Mouse (Mus musculus): ENCODE measurements at regions not wholly inside any gene's neighbourhood (a gene's known extent, or its start where the extent isn't known, plus 50 kb on each side); places are given as distances from the start of the nearest gene placed in this dataset.

DNA sequence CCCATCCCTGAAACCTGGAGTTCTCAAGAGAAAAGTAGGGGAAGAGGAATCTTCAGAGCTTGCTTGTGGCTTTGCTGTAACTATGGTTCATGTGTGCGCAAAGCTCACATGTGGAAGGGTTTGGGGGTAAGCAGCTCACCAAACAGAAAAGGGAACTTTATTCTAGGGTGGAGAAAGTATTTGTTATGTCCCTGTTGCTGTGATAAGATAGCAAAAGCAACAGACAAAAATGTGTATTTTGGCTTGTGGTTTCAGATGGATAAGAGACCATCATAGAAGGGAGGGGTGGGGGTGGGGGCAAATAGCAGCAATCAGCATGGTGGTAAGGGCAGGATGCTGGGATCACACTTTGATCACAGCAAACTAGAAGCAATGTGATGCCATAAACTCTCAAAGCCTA is 601.3 kb upstream of the Fam160b2 start:
- Histone ChIP-seq H3K36me3 (ENCODE audit: control insufficient read depth, insufficient read depth, low read length, poor library complexity, severe bottlenecking) (no peaks in the 10 kb centered on the region), H3K27me3 (ENCODE audit: control insufficient read depth, insufficient read depth, low read length, poor library complexity, severe bottlenecking) (no peaks in the 10 kb centered on the region; the same call in 1 of the 2 replicates), H3K4me1 (ENCODE audit: control insufficient read depth, insufficient read depth, low read length) (no peaks in the 10 kb centered on the region), H3K9ac (ENCODE audit: low read depth, poor library complexity, severe bottlenecking) (no peak overlapping the region), H3K27ac (ENCODE audit: insufficient read depth, low read length) (no peak overlapping the region), H3K9me3 (replicated peaks; ENCODE audit: control insufficient read depth, insufficient read depth, low read length, poor library complexity, severe bottlenecking) (no peaks in the 10 kb centered on the region), H3K4me3 (ENCODE audit: low read depth, low read length) (no peak overlapping the region)
- TF ChIP-seq CTCF (IDR thresholded peaks at IDR 0.05; ENCODE audit: low read depth, low read length), result no peak
- no peak for TF ChIP-seq EP300 (IDR thresholded peaks at IDR 0.05; ENCODE audit: insufficient read depth, low read depth, low read length)
- no peak for TF ChIP-seq POLR2A (IDR thresholded peaks at IDR 0.05; ENCODE audit: insufficient read depth, low read length)

DNA sequence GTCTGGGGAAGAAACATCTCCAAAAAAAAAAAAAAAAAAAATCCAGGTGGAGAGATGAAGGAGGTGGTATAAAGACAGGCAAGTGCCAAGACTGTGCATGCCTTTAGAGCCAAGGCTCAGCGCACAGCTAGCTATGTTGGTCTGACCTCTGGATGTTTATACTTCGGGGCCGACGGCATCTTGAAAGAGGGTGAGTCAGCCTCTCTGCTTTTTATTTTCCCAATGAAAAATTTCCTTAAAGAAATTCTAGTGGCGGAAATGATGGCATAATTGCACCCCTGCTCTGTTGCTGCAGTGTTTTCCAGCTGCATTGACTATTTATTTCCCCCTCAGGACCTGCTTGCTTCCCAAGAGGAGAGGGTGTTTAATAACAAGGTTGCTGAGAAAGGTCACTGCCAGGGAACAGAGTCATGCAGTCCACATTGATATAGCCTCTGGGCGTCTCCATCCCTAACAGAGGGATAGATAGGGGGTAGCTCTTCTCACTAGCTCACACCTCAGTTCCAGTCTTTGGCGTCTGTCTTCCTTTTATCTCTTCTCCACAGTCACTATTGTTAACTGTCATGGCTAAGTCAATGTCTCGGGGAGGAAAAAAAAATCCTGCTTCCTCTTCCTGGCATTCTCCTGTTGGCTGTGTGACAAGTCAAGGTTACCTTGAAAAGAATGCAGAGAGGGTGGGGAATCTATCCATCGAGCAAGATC is 599.7 kb upstream of the Fam160b2 start:
- Histone ChIP-seq H3K9ac (ENCODE audit: low read depth, poor library complexity, severe bottlenecking) (no peak overlapping the region), H3K36me3 (ENCODE audit: control insufficient read depth, insufficient read depth, low read length, poor library complexity, severe bottlenecking) (no peaks in the 10 kb centered on the region), H3K4me3 (ENCODE audit: low read depth, low read length) (no peak overlapping the region), H3K27me3 (ENCODE audit: control insufficient read depth, insufficient read depth, low read length, poor library complexity, severe bottlenecking) (no peaks in the 10 kb centered on the region; the same call in 1 of the 2 replicates), H3K27ac (ENCODE audit: insufficient read depth, low read length) (no peak overlapping the region), H3K4me1 (ENCODE audit: control insufficient read depth, insufficient read depth, low read length) (no peaks in the 10 kb centered on the region), H3K9me3 (replicated peaks; ENCODE audit: control insufficient read depth, insufficient read depth, low read length, poor library complexity, severe bottlenecking) (no peaks in the 10 kb centered on the region)
- no peak for TF ChIP-seq EP300 (IDR thresholded peaks at IDR 0.05; ENCODE audit: insufficient read depth, low read depth, low read length)
- no peak for TF ChIP-seq CTCF (IDR thresholded peaks at IDR 0.05; ENCODE audit: low read depth, low read length)
- no peak for TF ChIP-seq POLR2A (IDR thresholded peaks at IDR 0.05; ENCODE audit: insufficient read depth, low read length)

DNA sequence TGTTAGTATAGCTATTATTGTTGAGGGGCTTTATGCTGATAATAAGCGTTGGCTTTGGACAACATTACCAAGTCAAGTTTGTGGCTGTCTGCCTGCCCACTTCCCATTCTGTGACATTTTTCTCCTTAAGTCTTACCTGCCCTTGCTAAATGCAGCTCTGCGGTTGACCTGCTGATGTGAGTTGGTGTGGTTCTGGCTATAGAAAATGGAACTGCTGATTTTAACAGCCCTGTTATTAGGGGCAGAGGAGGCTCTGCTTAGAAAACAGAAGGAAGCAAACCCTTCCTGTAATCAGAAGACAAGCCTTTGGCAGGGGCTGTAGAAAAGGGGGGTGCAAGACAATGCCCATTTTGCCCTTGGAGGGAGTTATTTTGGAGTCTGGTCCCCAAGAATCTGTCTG is 594.6 kb upstream of the Fam160b2 start:
- Histone ChIP-seq H3K27ac (ENCODE audit: insufficient read depth, low read length) (no peak overlapping the region), H3K4me1 (ENCODE audit: control insufficient read depth, insufficient read depth, low read length) (no peaks in the 10 kb centered on the region), H3K4me3 (ENCODE audit: low read depth, low read length) (no peak overlapping the region), H3K36me3 (ENCODE audit: control insufficient read depth, insufficient read depth, low read length, poor library complexity, severe bottlenecking) (no peaks in the 10 kb centered on the region), H3K27me3 (ENCODE audit: control insufficient read depth, insufficient read depth, low read length, poor library complexity, severe bottlenecking) (no peaks in the 10 kb centered on the region; the same call in 1 of the 2 replicates), H3K9me3 (replicated peaks; ENCODE audit: control insufficient read depth, insufficient read depth, low read length, poor library complexity, severe bottlenecking) (no peaks in the 10 kb centered on the region), H3K9ac (ENCODE audit: low read depth, poor library complexity, severe bottlenecking) (no peak overlapping the region)
- no peak for TF ChIP-seq CTCF (IDR thresholded peaks at IDR 0.05; ENCODE audit: low read depth, low read length)
- TF ChIP-seq POLR2A (IDR thresholded peaks at IDR 0.05; ENCODE audit: insufficient read depth, low read length), result no peak
- TF ChIP-seq EP300 (IDR thresholded peaks at IDR 0.05; ENCODE audit: insufficient read depth, low read depth, low read length), result no peak

DNA sequence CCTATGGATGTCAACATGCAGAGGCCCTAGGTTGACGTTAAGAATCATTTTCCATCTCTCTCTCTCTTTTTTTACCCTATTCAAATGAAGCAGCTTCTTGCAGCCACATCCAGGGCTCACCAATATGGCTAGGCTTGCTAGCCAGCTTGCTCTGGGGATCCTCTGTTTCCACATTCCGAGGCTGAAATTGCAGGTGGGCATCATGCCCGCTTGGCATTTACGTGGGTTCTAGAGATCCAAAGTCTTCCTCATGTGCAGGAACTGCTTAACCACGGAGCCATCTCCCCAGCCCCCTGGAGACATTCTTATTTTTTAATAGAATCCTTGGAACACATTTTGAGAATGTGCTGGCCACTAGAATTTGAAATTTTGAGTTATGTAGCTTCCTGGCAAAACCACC is 592.9 kb upstream of the Fam160b2 start:
- no peak for TF ChIP-seq EP300 (IDR thresholded peaks at IDR 0.05; ENCODE audit: insufficient read depth, low read depth, low read length)
- TF ChIP-seq CTCF (IDR thresholded peaks at IDR 0.05; ENCODE audit: low read depth, low read length), result no peak
- TF ChIP-seq POLR2A (IDR thresholded peaks at IDR 0.05; ENCODE audit: insufficient read depth, low read length), result no peak
- no peaks in the 10 kb centered on the region for H3K4me1 ChIP-seq (ENCODE audit: control insufficient read depth, insufficient read depth, low read length)
- no peak overlapping the region for H3K9ac ChIP-seq (ENCODE audit: low read depth, poor library complexity, severe bottlenecking)
- no peak overlapping the region for H3K4me3 ChIP-seq (ENCODE audit: low read depth, low read length)
- no peaks in the 10 kb centered on the region for H3K36me3 ChIP-seq (ENCODE audit: control insufficient read depth, insufficient read depth, low read length, poor library complexity, severe bottlenecking)
- H3K9me3 ChIP-seq (replicated peaks; ENCODE audit: control insufficient read depth, insufficient read depth, low read length, poor library complexity, severe bottlenecking), result no peaks in the 10 kb centered on the region
- no peak overlapping the region for H3K27ac ChIP-seq (ENCODE audit: insufficient read depth, low read length)
- no peaks in the 10 kb centered on the region; the same call in 1 of the 2 replicates for H3K27me3 ChIP-seq (ENCODE audit: control insufficient read depth, insufficient read depth, low read length, poor library complexity, severe bottlenecking)

DNA sequence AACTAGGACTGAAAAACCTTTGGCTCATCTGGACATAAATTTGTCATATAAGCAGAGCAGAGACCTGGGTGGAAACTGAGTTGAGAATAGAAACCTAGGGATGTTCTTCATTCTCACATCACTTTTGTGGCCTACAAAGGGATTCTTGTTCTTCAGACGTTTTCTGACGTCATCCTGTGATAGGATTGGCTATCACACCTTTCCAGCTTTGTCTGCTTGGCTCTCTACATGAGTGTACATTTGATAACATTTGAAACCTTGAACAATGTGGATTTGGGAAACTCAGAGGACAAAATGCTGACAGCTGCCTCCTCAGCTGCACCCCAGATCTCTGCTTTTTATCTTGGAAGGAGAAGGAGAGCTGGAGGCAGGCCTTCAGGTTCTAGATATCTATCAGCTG is 589.7 kb upstream of the Fam160b2 start:
- TF ChIP-seq EP300 (IDR thresholded peaks at IDR 0.05; ENCODE audit: insufficient read depth, low read depth, low read length), result no peak
- no peak for TF ChIP-seq CTCF (IDR thresholded peaks at IDR 0.05; ENCODE audit: low read depth, low read length)
- TF ChIP-seq POLR2A (IDR thresholded peaks at IDR 0.05; ENCODE audit: insufficient read depth, low read length), result no peak
- no peaks in the 10 kb centered on the region for H3K36me3 ChIP-seq (ENCODE audit: control insufficient read depth, insufficient read depth, low read length, poor library complexity, severe bottlenecking)
- H3K9me3 ChIP-seq (replicated peaks; ENCODE audit: control insufficient read depth, insufficient read depth, low read length, poor library complexity, severe bottlenecking), result no peaks in the 10 kb centered on the region
- H3K9ac ChIP-seq (ENCODE audit: low read depth, poor library complexity, severe bottlenecking), result no peak overlapping the region
- H3K27ac ChIP-seq (ENCODE audit: insufficient read depth, low read length), result no peak overlapping the region
- no peaks in the 10 kb centered on the region for H3K27me3 ChIP-seq (ENCODE audit: control insufficient read depth, insufficient read depth, low read length, poor library complexity, severe bottlenecking)
- H3K4me3 ChIP-seq (ENCODE audit: low read depth, low read length), result no peak overlapping the region
- H3K4me1 ChIP-seq (ENCODE audit: control insufficient read depth, insufficient read depth, low read length), result no peaks in the 10 kb centered on the region

DNA sequence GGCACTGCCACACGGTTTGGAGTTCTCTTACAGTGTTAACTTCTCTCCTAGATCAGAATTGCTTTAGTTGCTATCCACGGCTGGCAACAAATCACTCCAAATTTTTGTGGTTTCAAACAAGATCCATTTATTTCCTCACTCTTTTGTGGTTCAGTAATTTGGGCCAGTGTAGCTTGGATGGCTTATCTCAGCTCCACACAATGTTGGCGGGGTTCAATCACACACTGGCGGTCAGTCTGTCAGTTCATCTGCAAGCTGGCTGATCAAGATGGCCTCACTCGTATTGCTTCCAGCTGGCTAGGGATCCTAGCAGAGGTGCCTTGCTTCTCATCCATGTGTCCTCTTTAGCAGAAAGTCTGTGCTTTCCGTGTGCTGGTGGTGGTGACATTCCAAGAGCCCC is 577.7 kb upstream of the Fam160b2 start:
- H3K27me3 ChIP-seq (ENCODE audit: control insufficient read depth, insufficient read depth, low read length, poor library complexity, severe bottlenecking), result no peaks in the 10 kb centered on the region
- no peaks in the 10 kb centered on the region for H3K4me1 ChIP-seq (ENCODE audit: control insufficient read depth, insufficient read depth, low read length)
- no peaks in the 10 kb centered on the region for H3K9me3 ChIP-seq (replicated peaks; ENCODE audit: control insufficient read depth, insufficient read depth, low read length, poor library complexity, severe bottlenecking)
- no peaks in the 10 kb centered on the region for H3K36me3 ChIP-seq (ENCODE audit: control insufficient read depth, insufficient read depth, low read length, poor library complexity, severe bottlenecking)
- no peak overlapping the region for H3K4me3 ChIP-seq (ENCODE audit: low read depth, low read length)
- H3K9ac ChIP-seq (ENCODE audit: low read depth, poor library complexity, severe bottlenecking), result no peak overlapping the region
- no peak overlapping the region for H3K27ac ChIP-seq (ENCODE audit: insufficient read depth, low read length)
- no peak for TF ChIP-seq CTCF (IDR thresholded peaks at IDR 0.05; ENCODE audit: low read depth, low read length)
- TF ChIP-seq EP300 (IDR thresholded peaks at IDR 0.05; ENCODE audit: insufficient read depth, low read depth, low read length), result no peak
- TF ChIP-seq POLR2A (IDR thresholded peaks at IDR 0.05; ENCODE audit: insufficient read depth, low read length), result no peak

All from ES-Bruce4 (cell line).